Mouse (Mus musculus) heart, embryonic 14.5 days (tissue): ENCODE measurements around the gene Rhof. TPM values are rescaled to one million over a fixed set of nuclear protein-coding genes. Genes with fewer than 3 reads are reported as not detected.
A peak's percentile ranks its signal among the peaks of the same experiment; 100 is the strongest.

Experiments
- ATAC-seq: fragments of 200-750 bp; cut with Nextera tagmentation; 2 replicates; pipeline ENCODE4 v1.8.0; 2017; ENCODE audit warnings: low read depth, moderate TSS enrichment; ENCODE audit not compliant: insufficient number of reproducible peaks, insufficient read depth, low FRiP score
- H3K27ac ChIP-seq, 2 experiments: fragments of 200-500 bp in 1 of 2; fragments of 300-500 bp in 1 of 2; sonication (generic) in 1 of 2; replicated peaks in 1 of 2; 2 replicates each; pipeline ENCODE4 v1.5.1; 2012 to 2014; ENCODE audit warnings: low read depth in 2 of 2, low read length in 2 of 2, control low read depth in 1 of 2, mild to moderate bottlenecking in 1 of 2, mixed read lengths in 1 of 2; ENCODE audit not compliant: control insufficient read depth in 1 of 2, insufficient read depth in 1 of 2
- H3K27me3 ChIP-seq: fragments of 300-500 bp; sonication (generic); 2 replicates; pipeline ENCODE4 v1.6.1; 2014; ENCODE audit warnings: mild to moderate bottlenecking, low read length, control low read depth; ENCODE audit not compliant: control insufficient read depth, insufficient read depth
- H3K36me3 ChIP-seq: fragments of 300-500 bp; sonication (generic); 2 replicates; pipeline ENCODE4 v1.6.1; 2014; ENCODE audit warnings: mild to moderate bottlenecking, control low read depth, low read length, mixed read lengths; ENCODE audit not compliant: control insufficient read depth, insufficient read depth
- H3K4me1 ChIP-seq, 2 experiments: fragments of 200-500 bp in 1 of 2; fragments of 300-500 bp in 1 of 2; sonication (generic) in 1 of 2; 2 replicates each; pipeline ENCODE4 v1.6.1; 2012 to 2014; ENCODE audit warnings: low read length in 2 of 2, control low read depth in 1 of 2, mixed read lengths in 1 of 2; ENCODE audit not compliant: control insufficient read depth in 2 of 2, insufficient read depth in 2 of 2
- H3K4me2 ChIP-seq: fragments of 300-500 bp; sonication (generic); 2 replicates; pipeline ENCODE4 v1.6.1; 2014; ENCODE audit warnings: mild to moderate bottlenecking, low read length
- H3K4me3 ChIP-seq, 2 experiments: fragments of 200-500 bp in 1 of 2; fragments of 300-500 bp in 1 of 2; sonication (generic) in 1 of 2; 2 replicates each; pipeline ENCODE4 v1.5.1; 2012 to 2014; ENCODE audit warnings: low read length in 2 of 2, mild to moderate bottlenecking in 2 of 2, control low read depth in 1 of 2, low read depth in 1 of 2, moderate library complexity in 1 of 2; ENCODE audit not compliant: control insufficient read depth in 1 of 2, insufficient read depth in 1 of 2
- H3K9ac ChIP-seq: fragments of 300-500 bp; sonication (generic); 2 replicates; pipeline ENCODE4 v1.6.1; 2014; ENCODE audit warnings: mild to moderate bottlenecking, low read length
- H3K9me3 ChIP-seq: fragments of 300-500 bp; sonication (generic); 2 replicates; pipeline ENCODE4 v1.6.1; 2016; ENCODE audit warnings: low read length, control low read depth; ENCODE audit not compliant: control insufficient read depth
- WGBS: fragments of 180-500 bp; shearing (Covaris S2); extraction: QIAGEN DNeasy Blood & Tissue Kit; methylation state at CpG from one replicate; pipeline ENCODE4 v1.1.7; 2014; 5-methylcytosine and 5-hydroxymethylcytosine counted together
- polyA plus RNA-seq: library from polyadenylated mRNA; unstranded; fragments of >200 nt; fragmentation: Nextera tagmentation; extraction: Ambion mirVana; gene quantifications from 2 replicates; pipeline ENCODE4 v1.2.1, GENCODE M21; 2014

Gene Rhof
- polyA plus RNA-seq, 1 experiment from 2014 or later = 0.99 TPM

DNA sequence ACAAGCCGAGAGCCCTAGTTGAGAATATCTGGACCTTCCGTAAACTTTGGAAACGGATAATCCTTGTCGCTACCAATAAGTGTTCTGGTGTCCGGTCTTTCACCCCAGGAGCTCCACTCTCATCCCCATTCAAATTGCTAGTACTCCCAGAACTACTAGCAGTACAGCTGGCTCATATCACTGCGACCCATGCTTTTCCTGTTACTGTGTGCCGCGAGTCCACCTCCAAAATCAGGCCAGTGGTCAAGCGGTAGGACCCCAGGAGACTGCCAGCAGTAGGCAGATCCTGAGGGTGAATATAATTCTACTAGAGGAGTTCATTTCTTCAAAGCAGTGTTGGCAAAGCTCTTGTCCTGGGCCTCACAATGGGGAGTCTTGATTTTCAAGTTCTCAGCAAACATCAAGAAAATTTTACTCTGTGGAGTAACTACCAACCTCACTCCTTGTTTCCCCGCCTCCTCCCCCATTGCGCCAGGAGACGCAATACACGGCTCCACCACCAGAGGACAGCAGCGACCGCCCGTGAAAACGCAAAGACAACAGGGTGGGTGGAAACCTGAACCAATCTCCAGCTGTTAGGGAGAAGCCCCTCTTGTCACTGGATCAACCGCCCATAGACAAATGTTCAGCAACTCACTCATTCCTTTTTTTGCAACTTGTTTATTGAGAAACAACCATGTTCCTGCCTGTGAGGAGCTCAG lies 741 bp upstream of the Rhof start:
- WGBS = 16% methylated on average over 18 of the region's 18 CpGs
- Histone ChIP-seq H3K4me1 (peaks cover 60 to 64% of the 10 kb centered on the region in 2 experiments), H3K4me3 (0 out of 4 replicates have a peak overlapping the region, but pooled peaks have one; percentile 30 to 40), H3K4me2 (peak overlapping the region; percentile 95), H3K27ac (peak overlapping the region; percentile 50 to 100), H3K36me3 (0 out of 2 replicates have a peak, but pooled peaks cover 18% of the 10 kb centered on the region), H3K9ac (peak overlapping the region; percentile 100; the same call in 1 of the 2 replicates), H3K27me3 (no peaks in the 10 kb centered on the region), H3K9me3 (no peaks in the 10 kb centered on the region)
- ATAC-seq = no peak

DNA sequence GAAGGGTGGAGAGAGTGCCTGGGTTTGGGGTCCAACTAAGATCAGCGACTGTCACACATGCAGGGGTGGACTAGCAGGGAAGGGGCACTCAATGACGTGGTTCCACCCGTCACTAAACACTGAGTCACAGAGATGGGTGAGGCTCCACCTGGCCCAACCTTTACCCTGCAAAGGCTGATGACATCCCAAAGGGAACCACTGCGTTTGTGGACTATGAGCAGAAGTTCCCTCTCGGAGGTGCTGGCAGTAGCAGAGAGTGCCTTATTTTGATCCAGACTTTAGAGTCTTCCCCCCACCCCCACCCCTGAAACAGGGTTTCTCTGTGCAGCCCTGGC lies 1.7 kb downstream of the Rhof start:
- ATAC-seq = no peak
- H3K36me3 ChIP-seq = 0 out of 2 replicates have a peak, but pooled peaks cover 15% of the 10 kb centered on the region
- H3K4me1 ChIP-seq = peaks cover 44 to 47% of the 10 kb centered on the region in 2 experiments
- no peak overlapping the region for H3K4me3 ChIP-seq
- H3K4me2 ChIP-seq = no peak overlapping the region
- 88% methylated on average over 5 of the region's 5 CpGs for WGBS
- no peak overlapping the region for H3K27ac ChIP-seq
- no peaks in the 10 kb centered on the region for H3K9me3 ChIP-seq
- no peaks in the 10 kb centered on the region for H3K27me3 ChIP-seq
- H3K9ac ChIP-seq = no peak overlapping the region

DNA sequence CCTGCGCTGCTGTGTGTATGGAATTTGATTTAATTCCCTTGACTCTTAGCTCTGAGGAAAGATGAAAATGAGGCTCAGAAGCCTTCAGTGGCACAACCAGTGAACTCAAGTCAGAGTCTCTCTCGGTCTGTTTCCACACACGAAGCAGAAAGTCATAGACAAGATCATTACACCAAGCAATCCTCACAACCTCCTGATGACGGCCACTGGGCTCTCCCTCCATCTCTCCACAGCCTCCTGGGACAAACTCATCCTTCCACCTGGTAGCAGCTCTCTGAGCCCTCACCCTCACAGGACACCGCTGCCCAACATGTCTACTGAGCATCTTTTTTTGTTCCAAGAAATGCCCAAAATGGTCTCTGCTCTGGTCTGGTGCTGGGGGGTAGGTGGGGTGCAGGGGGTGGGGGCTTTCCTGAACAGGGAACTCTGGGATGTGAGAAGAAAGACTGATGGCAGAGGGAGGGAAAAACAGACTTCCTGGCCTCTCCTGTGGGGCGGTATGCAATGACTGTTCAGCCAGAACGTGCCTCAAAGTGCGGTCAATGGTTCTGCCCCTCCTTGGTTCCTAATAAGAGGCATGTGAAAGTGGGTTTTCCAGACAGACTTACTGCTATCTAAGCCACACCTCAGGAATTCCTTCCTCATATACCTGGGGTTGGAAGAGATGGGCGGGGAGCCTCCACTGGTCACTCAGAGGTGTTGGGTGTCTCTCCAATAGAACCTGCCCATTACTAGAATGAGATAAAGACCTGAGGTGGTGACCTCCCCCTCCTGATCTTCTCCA lies 2.3 kb downstream of the Rhof start:
- peaks cover 41 to 44% of the 10 kb centered on the region in 2 experiments for H3K4me1 ChIP-seq
- H3K36me3 ChIP-seq = 0 out of 2 replicates have a peak, but pooled peaks cover 15% of the 10 kb centered on the region
- H3K9me3 ChIP-seq = no peaks in the 10 kb centered on the region
- H3K27ac ChIP-seq = no peak overlapping the region
- H3K4me2 ChIP-seq = no peak overlapping the region
- H3K4me3 ChIP-seq = no peak overlapping the region
- WGBS = 87% methylated on average over 9 of the region's 9 CpGs
- H3K27me3 ChIP-seq = no peaks in the 10 kb centered on the region
- H3K9ac ChIP-seq = no peak overlapping the region
- ATAC-seq = no peak

DNA sequence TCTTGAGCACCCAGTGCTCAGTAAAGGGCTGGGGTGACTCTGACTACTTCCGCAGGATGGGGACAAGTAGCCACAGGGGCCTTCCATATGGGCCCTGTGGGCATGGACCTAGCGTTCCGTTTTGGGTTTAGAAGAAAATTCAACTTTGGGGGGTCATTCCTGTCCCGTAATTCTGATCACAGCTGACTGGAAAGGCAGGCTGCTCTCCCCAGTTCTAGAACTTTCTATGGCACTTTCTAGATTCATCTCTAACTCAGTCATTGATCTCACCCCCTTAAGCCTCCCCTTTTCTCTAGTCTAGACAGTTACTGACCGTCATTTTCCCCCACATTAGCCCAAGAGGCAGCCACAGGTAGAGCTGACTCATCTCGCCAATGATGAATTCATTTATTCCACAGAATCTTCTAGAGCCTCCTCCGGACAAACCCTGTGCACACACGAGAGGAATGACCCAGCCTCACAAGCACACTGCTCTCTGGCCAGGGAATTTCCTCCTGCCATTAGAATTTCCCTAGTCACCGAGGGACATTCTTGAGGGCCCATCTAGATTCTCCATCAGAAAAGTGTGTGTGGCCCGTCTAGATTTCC lies 3.2 kb downstream of the Rhof start:
- WGBS = 73% methylated on average over 10 of the region's 10 CpGs
- 0 out of 2 replicates have a peak, but pooled peaks cover 15% of the 10 kb centered on the region for H3K36me3 ChIP-seq
- no peaks in the 10 kb centered on the region for H3K9me3 ChIP-seq
- H3K27ac ChIP-seq = no peak overlapping the region
- H3K9ac ChIP-seq = no peak overlapping the region
- H3K4me1 ChIP-seq = peaks cover 32 to 34% of the 10 kb centered on the region in 2 experiments
- H3K27me3 ChIP-seq = no peaks in the 10 kb centered on the region
- no peak overlapping the region for H3K4me3 ChIP-seq
- no peak for ATAC-seq
- H3K4me2 ChIP-seq = no peak overlapping the region

DNA sequence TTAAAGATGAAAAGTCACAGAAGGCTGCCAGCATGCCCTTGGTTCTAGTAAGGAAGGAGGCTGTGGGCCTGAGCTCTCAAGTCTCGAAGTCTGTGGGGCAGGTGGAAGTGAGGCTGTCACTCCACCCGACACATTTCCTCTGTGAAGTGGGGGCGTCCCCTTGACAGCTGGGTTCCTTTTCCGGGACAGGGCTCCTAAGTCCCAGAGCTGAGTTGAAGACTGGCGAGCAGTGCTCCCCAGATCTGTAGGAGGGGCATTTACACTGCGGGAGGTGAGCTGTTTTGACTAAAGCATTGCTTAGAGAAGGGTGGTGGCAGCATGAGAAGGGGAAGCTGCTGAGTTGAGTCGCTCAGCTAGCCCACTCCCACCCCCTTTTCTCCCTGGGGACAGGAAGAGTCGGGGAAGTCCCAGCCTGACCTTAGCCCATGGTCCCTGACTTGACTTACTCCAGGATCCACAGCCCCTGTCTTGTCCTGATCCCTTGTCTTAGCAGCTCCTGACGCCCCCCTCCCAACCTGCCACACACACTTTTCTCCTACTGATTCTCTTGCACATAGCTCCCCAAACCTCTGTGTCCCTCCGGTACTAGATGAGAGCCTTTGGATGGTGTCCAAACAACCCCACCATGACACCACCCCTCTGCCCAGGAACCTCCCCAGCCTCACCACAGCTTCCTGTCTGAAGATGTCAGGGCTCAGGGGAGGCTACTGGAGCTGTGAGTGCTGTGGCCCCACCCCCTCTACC lies 3.9 kb downstream of the Rhof start:
- 0 out of 2 replicates have a peak, but pooled peaks cover 9% of the 10 kb centered on the region for H3K36me3 ChIP-seq
- H3K27ac ChIP-seq = no peak overlapping the region
- no peak overlapping the region for H3K4me2 ChIP-seq
- no peaks in the 10 kb centered on the region for H3K27me3 ChIP-seq
- peaks cover 28% of the 10 kb centered on the region in 2 experiments for H3K4me1 ChIP-seq
- no peak overlapping the region for H3K9ac ChIP-seq
- no peak for ATAC-seq
- H3K9me3 ChIP-seq = no peaks in the 10 kb centered on the region
- 54% methylated on average over 10 of the region's 10 CpGs for WGBS
- no peak overlapping the region for H3K4me3 ChIP-seq

DNA sequence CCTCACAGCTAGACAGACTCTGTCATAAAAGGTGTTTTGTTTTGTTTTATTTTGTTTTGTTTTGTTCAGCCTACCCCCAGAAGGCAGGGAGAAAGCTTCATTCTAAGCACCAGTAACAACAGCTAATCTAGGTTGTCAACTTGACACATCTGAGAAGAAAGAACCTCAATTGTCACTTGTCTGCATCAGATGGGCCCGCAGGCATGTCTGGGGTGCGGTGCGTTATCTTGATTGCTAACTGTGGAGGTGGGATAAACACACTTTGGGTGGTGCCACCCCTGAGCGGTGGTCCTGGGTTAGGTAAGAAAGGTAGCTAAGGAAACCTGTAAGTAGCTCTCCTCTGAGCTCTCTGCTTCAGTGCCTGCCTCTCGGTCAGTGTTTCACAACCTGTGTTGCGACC lies 5.5 kb downstream of the Rhof start:
- H3K4me2 ChIP-seq = no peak overlapping the region
- H3K27me3 ChIP-seq = no peaks in the 10 kb centered on the region
- 0 out of 2 replicates have a peak, but pooled peaks cover 2% of the 10 kb centered on the region for H3K9me3 ChIP-seq
- no peak overlapping the region for H3K27ac ChIP-seq
- H3K4me1 ChIP-seq = peaks cover 12 to 14% of the 10 kb centered on the region in 2 experiments
- 64% methylated on average over 6 of the region's 6 CpGs for WGBS
- H3K9ac ChIP-seq = no peak overlapping the region
- no peak overlapping the region for H3K4me3 ChIP-seq
- ATAC-seq = no peak
- H3K36me3 ChIP-seq = 0 out of 2 replicates have a peak, but pooled peaks cover 9% of the 10 kb centered on the region
